Mouse (Mus musculus) retina, adult 2 months (tissue): ENCODE measurements at regions not wholly inside any gene's neighbourhood (a gene's known extent, or its start where the extent isn't known, plus 50 kb on each side); places are given as distances from the start of the nearest gene placed in this dataset.
A peak's percentile ranks its signal among the peaks of the same experiment; 100 is the strongest.

ENCODE experiments used
- DNase-seq: peaks from one replicate; pipeline ENCODE4 v3.0.0-alpha.2; 2012; ENCODE audit warnings: low read depth, low spot score

DNA sequence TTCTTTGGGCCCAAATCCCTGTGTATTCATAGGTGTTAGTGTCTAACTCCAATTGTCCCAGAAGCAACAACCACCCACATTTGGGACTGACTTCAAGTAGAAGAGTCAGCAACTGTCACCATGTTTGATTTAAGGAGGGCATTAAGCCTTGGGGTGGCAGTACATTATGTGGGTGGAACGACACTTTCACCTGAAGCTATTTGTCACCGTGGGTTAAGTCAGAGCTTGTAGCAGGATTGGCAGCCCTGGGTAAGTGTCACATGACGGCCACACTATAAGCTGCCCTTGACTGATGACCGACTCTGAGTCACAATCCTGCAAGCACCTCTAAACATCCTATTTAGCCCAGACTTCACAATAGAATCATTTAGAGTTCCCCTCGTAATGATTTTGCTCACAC, 236.7 kb upstream of the A1bg start:
- no peak for DNase-seq

- no peak for DNase-seq
These were observed 235.3 kb upstream of the A1bg start for GRCm38 (mm10) chr15:61158041-61158545.

DNA sequence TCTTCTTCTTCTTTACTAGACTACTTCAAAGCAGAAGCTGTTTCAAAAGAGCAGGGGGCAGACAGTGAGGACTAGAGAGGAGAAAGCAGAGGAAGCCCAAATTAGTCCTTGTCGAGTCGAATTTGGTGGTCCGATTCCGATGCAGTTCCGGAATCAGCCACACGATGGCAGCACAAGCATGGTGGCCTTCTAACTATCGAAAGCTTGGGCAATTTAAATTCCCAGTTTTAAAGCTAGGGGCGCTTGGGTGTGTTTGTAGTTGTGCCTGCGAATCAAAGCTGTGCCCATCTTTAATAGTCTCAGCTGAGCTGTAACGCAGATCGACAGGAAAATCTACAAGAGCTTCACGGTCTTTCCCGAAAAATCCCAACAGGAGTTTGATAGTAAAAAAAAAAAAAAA, 234.7 kb upstream of the A1bg start:
- DNase-seq: peak; percentile 52

- no peak for DNase-seq
These were observed 232.7 kb upstream of the A1bg start for GRCm38 (mm10) chr15:61155530-61155929.

GRCm38 (mm10) chr15:61154166-61154565, 231.4 kb upstream of the A1bg start:
- no peak for DNase-seq

DNA sequence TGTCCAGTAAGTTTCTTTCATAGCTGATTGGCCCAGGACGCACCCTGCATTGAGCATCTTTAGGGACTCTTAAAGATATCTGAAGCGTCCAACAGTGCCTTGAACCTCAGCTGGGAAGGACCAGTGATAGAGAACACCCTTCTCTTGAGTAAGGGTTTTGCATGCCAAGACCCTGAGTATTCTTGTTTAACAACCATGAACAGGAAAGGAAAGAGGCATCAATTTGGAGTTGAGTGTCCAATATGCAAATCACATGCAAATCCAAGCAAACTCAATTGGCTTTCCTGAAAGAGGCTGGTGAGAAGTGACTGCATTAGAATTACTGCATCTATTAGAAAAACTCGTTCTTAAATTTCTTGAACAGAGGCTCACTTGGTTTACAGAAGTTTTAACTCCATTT, 220.0 kb upstream of the A1bg start:
- DNase-seq: no peak

DNA sequence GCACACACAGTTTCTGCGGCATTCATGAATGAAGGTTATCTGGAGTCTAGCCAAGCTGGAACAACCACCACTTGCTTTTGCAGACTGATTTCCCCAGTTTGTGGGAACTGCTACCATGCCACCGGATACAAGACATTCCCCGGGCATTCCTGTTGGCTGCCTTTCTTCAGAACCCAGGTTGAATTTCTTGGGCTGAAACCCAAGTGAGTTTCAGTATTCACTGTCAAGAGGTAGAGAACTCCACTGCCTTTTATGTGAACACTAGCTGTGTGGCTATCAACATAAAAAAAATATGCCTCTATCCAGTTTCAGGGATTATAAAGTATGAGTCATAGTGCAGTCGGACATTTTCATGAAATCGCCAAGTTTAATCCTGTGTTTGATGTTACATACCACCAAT, 216.3 kb upstream of the A1bg start:
- no peak for DNase-seq

DNA sequence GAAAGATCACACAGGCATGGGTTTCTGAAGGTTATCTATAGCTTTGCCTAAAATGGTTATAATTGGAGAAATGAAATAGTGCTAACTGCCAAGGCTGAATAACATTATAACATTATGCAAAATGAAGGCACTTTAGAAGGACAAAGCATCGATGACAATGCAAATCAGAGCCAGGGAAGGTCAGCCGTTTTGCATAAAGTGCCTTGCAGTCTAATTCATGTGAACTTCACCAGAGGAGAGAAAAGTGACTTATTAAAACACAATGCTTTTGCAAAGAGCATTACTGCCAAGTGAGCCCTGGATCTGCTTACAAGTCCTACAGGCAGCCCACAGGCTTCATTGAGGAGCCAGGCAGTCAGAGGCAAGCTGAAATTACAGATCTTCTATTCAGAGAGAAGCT, 214.0 kb upstream of the A1bg start:
- no peak for DNase-seq

- DNase-seq: no peak
These were observed 210.5 kb upstream of the A1bg start for GRCm38 (mm10) chr15:61133316-61133715.

- DNase-seq: no peak
These were observed 205.2 kb upstream of the A1bg start for GRCm38 (mm10) chr15:61127971-61128370.

- no peak for DNase-seq
These were observed 204.3 kb upstream of the A1bg start for GRCm38 (mm10) chr15:61127130-61127529.

DNA sequence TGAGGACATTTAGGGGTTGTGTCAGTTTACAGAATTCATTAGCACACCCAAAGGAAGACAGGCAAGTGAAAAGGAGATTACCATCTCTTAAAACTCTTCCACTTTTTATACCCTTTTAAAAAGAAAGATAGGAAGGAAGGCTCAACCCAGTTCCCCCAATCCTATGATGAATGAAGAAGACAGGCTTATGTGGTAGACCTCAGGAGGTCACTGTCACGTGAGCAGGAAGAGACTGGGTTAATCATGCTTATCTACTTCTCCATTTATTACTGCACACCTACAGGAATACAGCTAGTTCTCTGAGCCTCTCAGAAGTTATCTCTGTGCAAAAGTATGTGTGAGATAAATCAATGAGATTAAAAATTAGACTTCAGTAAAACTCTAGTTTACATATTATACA, 194.1 kb upstream of the A1bg start:
- DNase-seq: no peak

- no peak for DNase-seq
These were observed 186.8 kb upstream of the A1bg start for GRCm38 (mm10) chr15:61109429-61110128.

GRCm38 (mm10) chr15:61108957-61109356, 186.1 kb upstream of the A1bg start:
- DNase-seq: no peak

DNA sequence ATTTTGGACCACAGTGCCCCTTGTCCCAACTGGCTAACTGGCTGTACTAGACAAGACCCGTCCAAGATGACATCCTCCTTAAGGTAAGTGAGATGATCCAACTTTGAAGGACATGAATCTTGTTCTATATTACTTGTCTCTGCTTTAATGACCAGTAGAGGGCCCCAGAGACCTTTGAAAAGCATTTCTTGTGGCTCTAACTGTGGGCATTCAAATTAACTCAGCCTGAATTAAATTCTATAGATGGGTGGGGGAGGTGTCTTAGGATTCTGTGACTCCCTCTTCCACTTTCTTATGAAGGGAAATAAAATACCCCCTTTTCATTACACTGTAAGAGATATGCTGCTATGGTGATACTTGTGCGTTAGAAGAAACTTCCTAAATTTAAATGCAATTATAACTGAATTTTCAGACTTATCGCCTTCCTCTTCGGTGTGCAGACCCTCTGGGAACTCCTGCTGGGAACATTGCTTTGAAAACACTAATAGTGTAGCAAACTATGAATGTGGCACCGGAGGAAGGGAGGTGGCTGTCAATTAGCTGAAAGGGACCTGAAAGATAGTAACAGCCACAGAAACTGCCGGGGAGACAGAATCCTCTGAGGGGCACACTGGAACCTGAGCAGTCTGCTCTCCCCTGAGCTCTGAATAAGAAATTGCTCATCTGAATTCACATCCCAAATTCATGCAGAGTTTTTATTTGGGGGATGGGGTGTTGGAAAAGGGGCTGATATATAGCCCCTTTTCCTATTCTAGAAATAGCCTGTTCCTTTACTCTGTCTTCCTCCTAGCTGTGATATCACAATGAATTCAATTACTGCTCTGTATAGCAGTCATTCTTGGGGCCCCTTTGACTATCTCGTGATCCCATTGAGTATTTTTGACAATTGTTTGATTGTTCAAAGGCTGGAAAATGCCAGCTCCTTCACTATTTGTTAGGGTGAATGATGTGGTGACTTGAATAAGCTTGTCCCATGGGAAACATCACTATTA, 179.9 kb upstream of the A1bg start:
- DNase-seq: peak; percentile 9

GRCm38 (mm10) chr15:61100807-61101206, 178.0 kb upstream of the A1bg start:
- no peak for DNase-seq

GRCm38 (mm10) chr15:61098968-61099367, 176.2 kb upstream of the A1bg start:
- DNase-seq: no peak

DNA sequence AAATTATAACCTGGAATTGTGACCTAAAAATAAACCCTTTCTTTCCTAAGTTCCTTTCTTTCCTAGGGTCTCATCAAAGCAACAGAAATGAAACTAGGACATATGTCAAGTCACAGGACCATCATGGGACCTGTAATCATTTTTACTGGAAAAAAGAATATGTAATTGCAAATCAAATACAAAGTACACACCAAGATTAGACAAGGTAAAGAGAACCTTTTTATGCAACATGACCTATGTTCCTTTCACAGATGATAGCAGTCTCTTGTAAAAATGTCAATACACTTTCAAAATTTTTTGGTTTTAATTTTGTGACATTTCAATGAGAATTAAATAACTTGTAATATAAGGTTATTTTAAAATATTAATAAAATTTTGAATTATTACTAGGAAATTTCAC, 175.7 kb upstream of the A1bg start:
- DNase-seq: no peak

DNA sequence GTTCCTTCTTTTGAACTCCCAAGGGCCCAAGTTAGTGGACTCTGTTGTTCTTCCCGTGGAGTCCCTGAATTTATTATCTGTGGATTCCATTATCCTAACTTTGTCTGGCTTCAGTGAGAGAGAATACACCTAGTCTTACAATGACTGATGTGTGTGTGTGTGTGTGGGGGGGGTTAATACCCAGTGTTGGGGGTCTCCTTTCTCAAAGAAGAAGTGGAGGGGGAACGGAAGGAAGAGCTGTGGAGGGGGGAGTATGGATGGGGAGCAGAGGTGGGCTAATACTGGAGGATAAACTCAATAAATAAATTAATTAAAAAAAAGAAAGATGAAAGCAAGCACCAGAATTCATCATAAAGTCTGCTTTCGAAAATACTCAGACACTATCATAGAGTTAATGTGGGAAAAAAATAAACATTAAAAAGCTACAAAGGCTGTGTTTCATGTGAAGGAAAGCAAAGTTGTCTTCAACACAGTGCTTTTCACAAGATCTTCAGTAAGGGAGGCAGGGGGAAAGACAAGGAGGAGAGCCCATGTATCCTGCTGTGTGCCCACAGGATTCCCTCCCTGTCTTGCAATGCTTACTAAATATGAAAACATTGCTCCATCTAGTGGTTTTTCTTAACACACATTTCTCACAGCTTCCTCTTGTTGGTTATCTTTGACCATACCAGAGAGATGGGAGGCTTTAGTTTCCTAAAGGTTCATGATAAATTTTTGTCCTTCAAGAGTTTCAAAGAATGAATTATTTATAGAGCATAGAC, 173.4 kb upstream of the A1bg start:
- DNase-seq: peak; percentile 18

- no peak for DNase-seq
These were observed 132.3 kb upstream of the A1bg start for GRCm38 (mm10) chr15:61055017-61055609.

GRCm38 (mm10) chr15:61051363-61051762, 128.6 kb upstream of the A1bg start:
- DNase-seq: no peak
